Mouse (Mus musculus): Measurements from ENCODE around the gene Bap1. TPM values are rescaled to one million over a fixed set of nuclear protein-coding genes. Genes with fewer than 3 reads are reported as not detected.
A peak's percentile ranks its signal among the peaks of the same experiment; 100 is the strongest.

Gene Bap1
- total and polyA plus RNA-seq, 3 experiments, result 42.5 to 66.3 (median 47.0) TPM

DNA sequence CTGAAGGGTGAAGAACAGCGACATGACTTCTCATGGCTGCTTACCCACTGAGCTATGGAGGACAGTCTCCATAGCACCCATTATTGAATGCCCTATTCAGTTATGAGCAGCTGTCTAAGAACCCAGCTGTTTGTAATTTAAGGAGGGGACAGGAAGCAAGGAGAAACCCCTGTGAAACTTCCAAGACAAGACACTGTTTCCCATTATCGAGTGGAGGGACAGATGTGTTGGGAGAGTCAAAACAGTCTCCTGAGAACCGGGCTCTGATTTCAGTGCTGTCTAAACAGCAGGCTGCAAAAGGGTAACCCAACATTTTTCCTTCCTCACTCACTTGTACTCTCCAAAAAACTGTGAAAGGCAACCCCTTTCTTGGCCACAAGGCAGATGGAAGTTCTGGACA is 10.7 kb upstream of the Bap1 start:
- peaks cover 8% of the 10 kb centered on the region for H3K36me3 ChIP-seq (replicated peaks)
- H3K27me3 ChIP-seq (ENCODE audit: insufficient read depth, low read length), result peaks cover 8% of the 10 kb centered on the region; the same call in 1 of the 2 replicates
- no peak overlapping the region for H3K4me3 ChIP-seq (ENCODE audit: low read depth, low read length)
- H3K4me1 ChIP-seq (ENCODE audit: insufficient read depth, low read depth, low read length), result no peaks in the 10 kb centered on the region
- no peaks in the 10 kb centered on the region for H3K9me3 ChIP-seq (replicated peaks)
- DNase-seq (ENCODE audit: low spot score), result no peak
- ATAC-seq (ENCODE audit: extremely low read depth, insufficient number of reproducible peaks, low FRiP score, poor library complexity, severe bottlenecking), result no peak
- TF ChIP-seq TAL1 (conservative IDR thresholded peaks at IDR 0.05; ENCODE audit: low read depth, low read length) (no peak), CTCF (IDR thresholded peaks at IDR 0.05; ENCODE audit: low read depth, low read length) (no peak), GATA1 (IDR thresholded peaks at IDR 0.05; ENCODE audit: borderline replicate concordance, low read length) (no peak), POLR2AphosphoS5 (IDR thresholded peaks at IDR 0.05; ENCODE audit: insufficient replicate concordance, low read depth, low read length) (no peak), GATA2 (IDR thresholded peaks at IDR 0.05; ENCODE audit: borderline replicate concordance, low read depth, low read length) (no peak)

DNA sequence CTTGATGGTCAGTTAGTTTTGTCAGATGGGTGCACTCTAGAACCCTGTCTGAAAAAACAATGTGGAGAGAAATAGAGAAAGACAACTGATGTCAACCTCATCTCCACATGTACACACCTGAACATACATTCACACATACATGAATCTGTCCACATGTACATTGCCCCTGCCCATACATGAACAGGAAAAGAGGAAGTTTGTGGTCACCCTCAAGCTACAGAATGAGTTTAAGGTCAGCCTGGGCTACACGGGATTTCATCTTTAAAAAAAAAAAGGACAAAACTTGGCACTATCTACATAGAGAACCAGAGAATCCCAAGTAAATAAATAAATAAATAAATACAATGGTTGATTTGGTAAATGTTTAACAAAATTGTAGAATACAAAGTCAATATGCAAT is 6.5 kb upstream of the Bap1 start:
- Histone ChIP-seq H3K27me3 (ENCODE audit: insufficient read depth, low read length) (peaks cover 3% of the 10 kb centered on the region; the same call in 1 of the 2 replicates), H3K9me3 (replicated peaks) (no peaks in the 10 kb centered on the region), H3K36me3 (replicated peaks) (peaks cover 8% of the 10 kb centered on the region), H3K4me3 (ENCODE audit: low read depth, low read length) (no peak overlapping the region), H3K4me1 (ENCODE audit: insufficient read depth, low read depth, low read length) (peaks cover 7% of the 10 kb centered on the region)
- ATAC-seq (ENCODE audit: extremely low read depth, insufficient number of reproducible peaks, low FRiP score, poor library complexity, severe bottlenecking) (no peak), DNase-seq (ENCODE audit: low spot score) (no peak)
- TF ChIP-seq GATA1 (IDR thresholded peaks at IDR 0.05; ENCODE audit: borderline replicate concordance, low read length), result no peak
- no peak for TF ChIP-seq CTCF (IDR thresholded peaks at IDR 0.05; ENCODE audit: low read depth, low read length)
- no peak for TF ChIP-seq GATA2 (IDR thresholded peaks at IDR 0.05; ENCODE audit: borderline replicate concordance, low read depth, low read length)
- no peak for TF ChIP-seq TAL1 (conservative IDR thresholded peaks at IDR 0.05; ENCODE audit: low read depth, low read length)
- TF ChIP-seq POLR2AphosphoS5 (IDR thresholded peaks at IDR 0.05; ENCODE audit: insufficient replicate concordance, low read depth, low read length), result no peak

DNA sequence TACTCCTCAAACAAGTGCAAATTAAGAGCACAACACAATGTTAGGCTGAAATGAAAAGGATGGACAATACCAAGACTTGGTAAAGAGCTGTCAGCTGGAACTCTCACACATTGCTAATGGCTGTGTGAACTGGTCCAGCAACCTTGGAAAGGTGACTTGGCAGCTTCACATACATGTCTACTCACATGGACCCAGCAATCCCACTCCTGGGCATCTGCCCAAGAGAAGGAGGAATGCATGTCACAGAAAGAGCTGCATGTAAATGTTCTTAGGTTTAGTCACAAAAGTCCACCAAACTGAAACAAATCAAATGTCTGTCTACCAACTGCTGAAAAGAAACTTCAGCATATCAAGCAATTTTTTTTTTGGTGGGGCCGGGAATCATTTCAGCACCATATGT is 5.3 kb upstream of the Bap1 start:
- no peak overlapping the region for H3K4me3 ChIP-seq (ENCODE audit: low read depth, low read length)
- H3K4me1 ChIP-seq (ENCODE audit: insufficient read depth, low read depth, low read length), result peaks cover 18% of the 10 kb centered on the region
- no peaks in the 10 kb centered on the region for H3K27me3 ChIP-seq (ENCODE audit: insufficient read depth, low read length)
- H3K36me3 ChIP-seq (replicated peaks), result peaks cover 8% of the 10 kb centered on the region
- H3K9me3 ChIP-seq (replicated peaks), result no peaks in the 10 kb centered on the region
- ATAC-seq (ENCODE audit: extremely low read depth, insufficient number of reproducible peaks, low FRiP score, poor library complexity, severe bottlenecking) (no peak), DNase-seq (ENCODE audit: low spot score) (no peak)
- TF ChIP-seq GATA2 (IDR thresholded peaks at IDR 0.05; ENCODE audit: borderline replicate concordance, low read depth, low read length), result no peak
- no peak for TF ChIP-seq POLR2AphosphoS5 (IDR thresholded peaks at IDR 0.05; ENCODE audit: insufficient replicate concordance, low read depth, low read length)
- no peak for TF ChIP-seq CTCF (IDR thresholded peaks at IDR 0.05; ENCODE audit: low read depth, low read length)
- TF ChIP-seq GATA1 (IDR thresholded peaks at IDR 0.05; ENCODE audit: borderline replicate concordance, low read length), result no peak
- TF ChIP-seq TAL1 (conservative IDR thresholded peaks at IDR 0.05; ENCODE audit: low read depth, low read length), result no peak

DNA sequence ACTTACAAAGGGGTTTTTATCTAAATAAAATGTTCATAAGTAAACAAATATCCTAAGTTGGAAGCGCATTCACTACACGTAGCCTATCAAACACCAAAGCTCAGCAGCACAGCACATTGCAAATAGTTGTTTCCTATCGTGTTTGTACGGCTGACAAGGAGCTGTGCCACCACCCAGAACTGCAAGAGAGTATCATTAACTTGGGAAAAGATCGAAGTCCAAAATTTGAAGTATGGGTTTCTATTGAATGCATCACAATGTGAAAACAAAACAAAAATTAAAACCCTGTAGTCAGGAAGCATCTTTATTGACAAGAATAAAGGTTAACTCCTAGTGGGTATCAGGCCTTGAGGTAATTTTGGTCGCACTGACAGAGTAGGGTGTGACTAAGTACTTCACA is 2.9 kb upstream of the Bap1 start:
- H3K9me3 ChIP-seq (replicated peaks), result no peaks in the 10 kb centered on the region
- no peak for TF ChIP-seq POLR2AphosphoS5 (IDR thresholded peaks at IDR 0.05; ENCODE audit: insufficient replicate concordance, low read depth, low read length)
- no peak for TF ChIP-seq TAL1 (conservative IDR thresholded peaks at IDR 0.05; ENCODE audit: low read depth, low read length)
- TF ChIP-seq CTCF (IDR thresholded peaks at IDR 0.05; ENCODE audit: low read depth, low read length), result no peak
- TF ChIP-seq GATA1 (IDR thresholded peaks at IDR 0.05; ENCODE audit: borderline replicate concordance, low read length), result no peak
- no peak for TF ChIP-seq GATA2 (IDR thresholded peaks at IDR 0.05; ENCODE audit: borderline replicate concordance, low read depth, low read length)
- DNase-seq (ENCODE audit: low spot score), result no peak
- ATAC-seq (ENCODE audit: extremely low read depth, insufficient number of reproducible peaks, low FRiP score, poor library complexity, severe bottlenecking), result no peak
- peaks cover 32% of the 10 kb centered on the region for H3K4me1 ChIP-seq (ENCODE audit: insufficient read depth, low read depth, low read length)
- no peaks in the 10 kb centered on the region for H3K27me3 ChIP-seq (ENCODE audit: insufficient read depth, low read length)
- no peak overlapping the region for H3K4me3 ChIP-seq (ENCODE audit: low read depth, low read length)
- peaks cover 22% of the 10 kb centered on the region for H3K36me3 ChIP-seq (replicated peaks)

DNA sequence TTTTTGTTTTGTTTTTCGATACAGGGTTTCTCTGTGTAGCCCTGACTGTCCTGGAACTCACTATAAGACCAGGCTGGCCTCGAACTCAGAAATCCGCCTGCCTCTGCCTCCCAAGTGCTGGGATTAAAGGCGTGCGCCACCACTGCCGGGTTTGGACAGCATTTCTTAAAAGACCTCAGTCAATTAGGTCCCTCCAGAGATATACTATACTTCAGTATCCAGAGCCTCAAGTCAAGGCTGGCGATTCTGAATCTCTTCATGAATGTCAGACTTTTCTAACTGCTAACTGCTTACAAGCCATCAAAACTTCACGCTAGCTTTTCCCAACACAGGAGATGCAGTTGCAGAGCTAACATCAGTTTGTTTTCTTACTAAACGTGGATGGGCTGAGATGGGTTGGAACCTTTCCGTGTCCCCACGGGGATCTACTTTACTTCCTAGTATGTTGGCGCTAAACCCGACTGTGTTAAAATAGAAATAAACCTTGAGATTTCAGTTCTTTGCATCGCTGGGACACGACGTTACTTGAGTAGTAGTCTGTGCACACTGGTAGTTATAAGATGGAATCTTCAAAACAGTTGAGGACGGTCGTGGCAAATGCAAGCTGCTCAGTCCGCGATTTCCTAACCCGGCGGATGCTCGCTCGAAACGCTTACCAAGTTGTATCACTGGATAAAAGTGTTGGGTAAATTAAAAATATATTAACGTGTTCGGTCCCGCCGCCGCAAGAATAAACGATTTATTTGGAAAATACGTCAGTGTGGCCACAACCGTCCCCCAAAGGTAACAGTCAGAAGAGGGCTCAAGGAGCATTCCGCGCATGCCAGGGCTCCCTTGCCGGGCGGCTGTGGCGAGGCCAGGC is 797 bp upstream of the Bap1 start:
- Histone ChIP-seq H3K4me3 (ENCODE audit: low read depth, low read length) (peak overlapping the region; percentile 99), H3K4me1 (ENCODE audit: insufficient read depth, low read depth, low read length) (peaks cover 44% of the 10 kb centered on the region), H3K27me3 (ENCODE audit: insufficient read depth, low read length) (no peaks in the 10 kb centered on the region), H3K9me3 (replicated peaks) (no peaks in the 10 kb centered on the region), H3K36me3 (replicated peaks) (peaks cover 43% of the 10 kb centered on the region)
- TF ChIP-seq POLR2AphosphoS5 (IDR thresholded peaks at IDR 0.05; ENCODE audit: insufficient replicate concordance, low read depth, low read length), result no peak
- TF ChIP-seq GATA2 (IDR thresholded peaks at IDR 0.05; ENCODE audit: borderline replicate concordance, low read depth, low read length), result no peak
- no peak for TF ChIP-seq TAL1 (conservative IDR thresholded peaks at IDR 0.05; ENCODE audit: low read depth, low read length)
- TF ChIP-seq GATA1 (IDR thresholded peaks at IDR 0.05; ENCODE audit: borderline replicate concordance, low read length), result no peak
- no peak for TF ChIP-seq CTCF (IDR thresholded peaks at IDR 0.05; ENCODE audit: low read depth, low read length)
- ATAC-seq (ENCODE audit: extremely low read depth, insufficient number of reproducible peaks, low FRiP score, poor library complexity, severe bottlenecking) (no peak), DNase-seq (ENCODE audit: low spot score) (no peak)

DNA sequence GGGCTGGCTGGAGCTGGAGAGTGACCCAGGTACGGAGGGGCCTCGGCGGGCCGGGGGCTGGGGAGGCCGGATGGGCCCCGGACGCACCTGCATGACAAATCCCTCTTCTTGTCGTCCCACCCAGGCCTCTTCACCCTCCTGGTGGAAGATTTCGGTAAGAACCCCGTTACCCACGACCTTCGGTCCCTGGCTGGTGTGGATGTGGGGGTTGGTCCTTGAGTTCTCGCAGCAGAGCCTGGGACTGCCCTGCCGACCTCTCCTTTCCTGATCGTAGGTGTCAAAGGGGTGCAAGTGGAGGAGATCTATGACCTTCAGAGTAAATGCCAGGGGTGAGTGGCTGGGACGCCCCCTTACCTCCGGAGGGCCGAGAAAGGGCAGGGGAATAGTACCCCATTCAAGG is 376 bp downstream of the Bap1 start:
- Histone ChIP-seq H3K4me1 (ENCODE audit: insufficient read depth, low read depth, low read length) (peaks cover 44% of the 10 kb centered on the region), H3K9me3 (replicated peaks) (no peaks in the 10 kb centered on the region), H3K27me3 (ENCODE audit: insufficient read depth, low read length) (no peaks in the 10 kb centered on the region), H3K4me3 (ENCODE audit: low read depth, low read length) (peak overlapping the region; percentile 99), H3K36me3 (replicated peaks) (peaks cover 49% of the 10 kb centered on the region)
- ATAC-seq (ENCODE audit: extremely low read depth, insufficient number of reproducible peaks, low FRiP score, poor library complexity, severe bottlenecking) (no peak), DNase-seq (ENCODE audit: low spot score) (no peak)
- TF ChIP-seq CTCF (IDR thresholded peaks at IDR 0.05; ENCODE audit: low read depth, low read length) (no peak), TAL1 (conservative IDR thresholded peaks at IDR 0.05; ENCODE audit: low read depth, low read length) (no peak), GATA2 (IDR thresholded peaks at IDR 0.05; ENCODE audit: borderline replicate concordance, low read depth, low read length) (no peak), GATA1 (IDR thresholded peaks at IDR 0.05; ENCODE audit: borderline replicate concordance, low read length) (no peak), POLR2AphosphoS5 (IDR thresholded peaks at IDR 0.05; ENCODE audit: insufficient replicate concordance, low read depth, low read length) (no peak)

Data from G1E (cell line).